Mouse (Mus musculus) heart, embryonic 13.5 days (tissue): ENCODE measurements around the gene Tm9sf4. TPM values are rescaled to one million over a fixed set of nuclear protein-coding genes. Genes with fewer than 3 reads are reported as not detected.

Experiments used
- ATAC-seq: fragments of 200-750 bp; cut with Nextera tagmentation; 2 replicates; pipeline ENCODE4 v1.8.0; 2017; ENCODE audit warnings: moderate TSS enrichment; ENCODE audit not compliant: insufficient number of reproducible peaks, low FRiP score, low TSS enrichment; ENCODE audit errors: extremely low read depth
- H3K27ac ChIP-seq: fragments of 300-500 bp; sonication (generic); replicated peaks from 2 replicates; pipeline ENCODE4 v1.5.1; 2015; ENCODE audit warnings: moderate library complexity, mild to moderate bottlenecking, inconsistent platforms
- H3K27me3 ChIP-seq: fragments of 300-500 bp; sonication (generic); replicated peaks from 2 replicates; pipeline ENCODE4 v1.6.1; 2015; ENCODE audit warnings: mild to moderate bottlenecking, inconsistent platforms
- H3K36me3 ChIP-seq: fragments of 300-500 bp; sonication (generic); 2 replicates; pipeline ENCODE4 v1.6.1; 2015; ENCODE audit warnings: mild to moderate bottlenecking, inconsistent platforms
- H3K4me1 ChIP-seq: fragments of 300-500 bp; sonication (generic); 2 replicates; pipeline ENCODE4 v1.6.1; 2015; ENCODE audit warnings: inconsistent platforms
- H3K4me2 ChIP-seq: fragments of 300-500 bp; sonication (generic); 2 replicates; pipeline ENCODE4 v1.6.1; 2015; ENCODE audit warnings: inconsistent platforms, mild to moderate bottlenecking, moderate library complexity
- H3K4me3 ChIP-seq: fragments of 300-500 bp; sonication (generic); 2 replicates; pipeline ENCODE4 v1.5.1; 2015; ENCODE audit warnings: moderate library complexity, mild to moderate bottlenecking, inconsistent platforms
- H3K9ac ChIP-seq: fragments of 300-500 bp; sonication (generic); 2 replicates; pipeline ENCODE4 v1.6.1; 2015; ENCODE audit warnings: inconsistent platforms, mild to moderate bottlenecking, moderate library complexity
- H3K9me3 ChIP-seq: fragments of 300-500 bp; sonication (generic); 2 replicates; pipeline ENCODE4 v1.6.1; 2016; ENCODE audit warnings: inconsistent platforms
- WGBS: fragments of 180-500 bp; shearing (Covaris S2); methylation state at CpG from one replicate; pipeline ENCODE4 v1.1.7; 2015; ENCODE audit warnings: mixed read lengths; 5-methylcytosine and 5-hydroxymethylcytosine counted together
- polyA plus RNA-seq: library from polyadenylated mRNA; unstranded; fragments of >200 nt; fragmentation: Nextera tagmentation; extraction: Ambion mirVana; gene quantifications from 2 replicates; pipeline ENCODE4 v1.2.1, GENCODE M21; 2015

The Tm9sf4 gene
- polyA plus RNA-seq, 1 experiment from 2014 or later: 59.0 TPM

DNA sequence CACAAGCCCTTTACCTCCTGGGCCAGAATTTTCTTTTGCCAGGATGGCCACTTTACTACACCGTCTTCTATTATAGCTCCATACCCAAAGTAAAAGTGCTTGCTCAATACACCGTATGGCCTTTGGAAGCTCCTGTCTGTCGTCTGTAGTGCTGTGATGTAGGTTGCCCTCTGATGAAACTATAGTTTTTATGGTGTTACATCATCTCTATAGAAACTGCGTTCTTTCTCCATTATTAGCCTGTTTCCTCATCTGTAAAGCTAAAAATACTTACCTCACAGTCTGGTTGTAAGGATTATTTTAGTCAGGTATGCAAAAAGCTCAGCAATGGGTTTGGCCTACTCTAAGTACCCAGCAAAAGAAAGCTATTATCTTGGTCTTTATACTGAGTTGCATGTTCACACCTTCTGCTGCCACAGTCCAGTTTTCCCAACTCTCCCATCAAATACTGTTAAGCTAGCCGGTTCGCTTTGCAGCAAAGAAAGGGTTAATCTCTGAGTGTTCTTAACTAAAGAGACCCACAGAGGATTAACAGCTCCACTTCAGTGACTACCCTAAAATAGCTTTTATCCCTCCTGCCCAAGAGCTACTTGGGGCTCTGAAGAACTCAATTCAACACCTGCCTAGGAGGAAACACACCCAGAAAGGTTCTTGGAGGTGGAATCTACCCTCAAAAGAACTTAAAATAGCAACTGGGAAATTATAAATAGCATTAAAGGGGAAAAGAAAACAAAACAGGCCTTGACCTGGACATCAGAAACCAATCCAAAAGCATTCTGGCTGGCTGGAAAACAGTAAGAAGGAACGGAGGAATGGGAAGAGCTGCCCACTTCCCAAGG lies 78.1 kb downstream of the Tm9sf4 start:
- Histone ChIP-seq H3K27ac (peak overlapping the region; percentile 97), H3K4me2 (peak overlapping the region; percentile 95), H3K4me3 (peak overlapping the region; percentile 98), H3K4me1 (peaks cover 56% of the 10 kb centered on the region), H3K27me3 (no peaks in the 10 kb centered on the region), H3K9ac (peak overlapping the region; percentile 99), H3K36me3 (peaks cover 34% of the 10 kb centered on the region), H3K9me3 (no peaks in the 10 kb centered on the region)
- no peak for ATAC-seq
- WGBS: 37% methylated on average over 7 of the region's 7 CpGs

DNA sequence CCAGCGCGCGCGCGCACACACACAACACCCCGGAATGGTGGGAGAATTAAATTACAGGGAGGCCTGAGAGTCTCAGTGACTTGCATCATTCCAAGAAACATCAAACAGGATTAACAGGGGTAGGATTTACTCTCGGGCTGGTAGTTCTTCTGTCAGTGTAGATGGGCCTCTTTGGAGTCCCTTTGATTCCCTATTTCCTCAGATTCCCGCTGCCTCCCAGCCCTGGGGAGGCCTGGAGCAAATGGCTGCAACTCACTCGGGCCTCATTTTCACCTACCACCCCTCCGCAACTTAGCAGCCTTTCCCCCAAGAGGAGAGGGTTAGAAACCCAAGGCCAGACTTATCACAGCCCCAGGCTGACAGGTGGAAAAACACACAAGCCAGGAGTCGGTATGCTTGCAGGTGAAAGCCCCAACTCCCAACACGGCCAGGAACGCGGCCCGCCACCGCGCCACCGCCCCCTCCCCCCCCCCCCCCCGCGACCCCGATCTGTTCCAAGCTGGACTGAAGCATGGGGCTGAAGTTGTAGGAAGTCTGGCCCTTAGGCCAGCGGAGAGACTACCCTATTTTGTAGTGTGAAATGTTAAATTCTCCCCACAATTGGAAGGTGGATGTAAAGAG lies 78.9 kb downstream of the Tm9sf4 start:
- Histone ChIP-seq H3K27ac (peak overlapping the region; percentile 97), H3K4me1 (peaks cover 53% of the 10 kb centered on the region), H3K9me3 (no peaks in the 10 kb centered on the region), H3K27me3 (no peaks in the 10 kb centered on the region), H3K36me3 (peaks cover 32% of the 10 kb centered on the region), H3K4me2 (peak overlapping the region; percentile 95), H3K9ac (peak overlapping the region; percentile 99), H3K4me3 (peak overlapping the region; percentile 98)
- ATAC-seq: no peak
- 3% methylated on average over 21 of the region's 22 CpGs for WGBS

DNA sequence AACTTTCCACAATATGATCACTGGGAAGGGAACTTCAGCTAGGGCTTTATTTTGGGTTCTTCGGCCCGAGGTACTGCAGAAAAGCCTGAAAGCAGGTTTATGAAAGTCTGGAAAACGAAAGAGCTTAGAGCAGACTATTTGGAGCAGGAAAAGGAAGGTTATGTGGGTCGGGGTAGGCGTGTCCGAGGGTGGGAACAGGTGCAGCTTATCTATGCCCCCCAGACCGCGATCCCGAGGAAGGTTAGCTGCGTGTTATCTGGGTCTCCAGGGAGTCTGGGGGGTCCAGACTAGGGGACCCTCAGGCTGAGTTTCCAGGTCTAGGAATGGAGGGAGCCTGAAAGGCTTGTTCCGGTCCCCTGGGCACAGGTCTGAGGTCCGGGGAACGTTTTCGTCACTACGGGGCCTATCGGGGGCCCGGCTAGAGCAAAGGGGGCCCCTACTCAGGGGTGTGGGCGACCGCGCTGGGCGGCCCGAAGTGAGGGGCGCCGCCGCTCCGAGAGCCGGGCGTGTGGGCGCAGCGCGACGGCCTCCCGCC lies 79.7 kb downstream of the Tm9sf4 start:
- peak overlapping the region; percentile 99 for H3K9ac ChIP-seq
- peaks cover 53% of the 10 kb centered on the region for H3K4me1 ChIP-seq
- H3K27ac ChIP-seq: peak overlapping the region; percentile 97
- H3K4me3 ChIP-seq: peak overlapping the region; percentile 98
- no peaks in the 10 kb centered on the region for H3K9me3 ChIP-seq
- peaks cover 32% of the 10 kb centered on the region for H3K36me3 ChIP-seq
- H3K4me2 ChIP-seq: peak overlapping the region; percentile 95
- 0% methylated on average over 30 of the region's 33 CpGs for WGBS
- no peaks in the 10 kb centered on the region for H3K27me3 ChIP-seq
- peak; percentile 23 for ATAC-seq

DNA sequence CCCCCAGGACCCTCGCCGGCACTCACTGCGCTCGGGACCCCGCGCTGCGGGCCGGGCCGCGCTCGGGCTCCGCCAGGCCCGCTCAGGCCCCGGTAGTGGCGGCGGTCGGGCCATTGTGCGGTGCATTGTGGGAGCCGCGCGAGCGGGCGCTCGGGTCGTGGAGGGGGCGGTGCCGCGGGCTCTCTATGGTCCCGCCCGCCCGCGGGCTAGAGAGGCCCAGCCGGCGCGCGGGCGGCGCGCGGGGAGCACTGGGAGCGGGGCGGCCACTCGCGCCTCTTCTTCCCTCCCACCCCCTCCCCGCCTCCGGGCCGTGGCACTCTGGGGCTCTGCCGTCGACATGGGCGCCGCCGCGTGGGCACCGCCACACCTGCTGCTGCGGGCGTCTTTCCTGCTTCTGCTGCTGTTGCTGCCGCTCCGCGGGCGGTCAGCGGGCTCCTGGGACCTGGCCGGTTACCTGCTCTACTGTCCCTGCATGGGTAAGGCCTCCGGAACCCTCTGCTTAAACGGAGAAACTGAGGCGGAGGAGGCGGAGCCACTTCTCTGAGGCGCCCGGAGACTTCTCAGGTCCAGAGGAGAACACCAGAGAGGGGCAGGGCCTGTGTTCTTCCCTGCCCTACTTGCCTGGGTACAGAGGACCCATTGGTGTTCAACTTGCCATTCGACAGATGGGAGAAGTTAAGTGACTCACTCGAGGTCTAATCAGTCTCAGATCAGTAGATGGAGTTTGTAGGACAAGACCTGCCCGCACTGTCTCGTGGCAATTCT lies 80.3 kb downstream of the Tm9sf4 start, which contains the start of the genes Plagl2 and Pofut1:
Gene Plagl2, minus strand, starts transcription at position 177 of the 765 bp plus-strand sequence.
Gene Pofut1, plus strand, starts transcription at position 284 of the 765 bp plus-strand sequence.
- H3K36me3 ChIP-seq: peaks cover 36% of the 10 kb centered on the region
- WGBS: under 1% methylated on average over 68 of the region's 72 CpGs
- ATAC-seq: peak; percentile 95
- peak within 1 kb of the TSS; percentile 98 for H3K4me3 ChIP-seq
- H3K4me1 ChIP-seq: peaks cover 48% of the 10 kb centered on the region
- no peaks in the 10 kb centered on the region for H3K27me3 ChIP-seq
- H3K9me3 ChIP-seq: no peaks in the 10 kb centered on the region
- H3K9ac ChIP-seq: peak within 1 kb of the TSS; percentile 99
- H3K27ac ChIP-seq: peak within 1 kb of the TSS; percentile 97
- peak within 1 kb of the TSS; percentile 95 for H3K4me2 ChIP-seq

DNA sequence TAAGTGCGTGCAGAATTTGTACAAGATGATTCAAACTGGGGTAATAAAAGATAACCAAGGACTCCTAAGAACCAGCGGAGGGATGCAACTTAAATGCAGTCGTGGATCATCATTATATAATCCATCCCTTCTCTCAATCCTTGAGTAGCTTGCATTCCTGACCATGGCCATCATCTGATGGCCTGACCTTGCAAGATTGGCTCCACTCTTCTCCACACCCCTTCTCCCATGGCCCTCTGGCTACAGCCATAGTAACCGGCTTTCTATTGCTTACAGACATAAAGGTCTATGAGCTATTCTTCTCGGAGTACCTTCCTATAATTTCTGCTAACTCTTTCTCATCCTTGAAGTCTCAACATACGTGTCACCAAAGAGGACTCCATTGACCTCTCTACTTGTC lies 81.1 kb downstream of the Tm9sf4 start:
- Histone ChIP-seq H3K4me2 (peak overlapping the region; percentile 95), H3K36me3 (peaks cover 38% of the 10 kb centered on the region), H3K4me3 (peak overlapping the region; percentile 98), H3K9ac (peak overlapping the region; percentile 99), H3K27ac (no peak overlapping the region), H3K4me1 (peaks cover 40% of the 10 kb centered on the region), H3K27me3 (no peaks in the 10 kb centered on the region), H3K9me3 (no peaks in the 10 kb centered on the region)
- ATAC-seq: no peak
- WGBS: 62% methylated on average over 6 of the region's 6 CpGs

DNA sequence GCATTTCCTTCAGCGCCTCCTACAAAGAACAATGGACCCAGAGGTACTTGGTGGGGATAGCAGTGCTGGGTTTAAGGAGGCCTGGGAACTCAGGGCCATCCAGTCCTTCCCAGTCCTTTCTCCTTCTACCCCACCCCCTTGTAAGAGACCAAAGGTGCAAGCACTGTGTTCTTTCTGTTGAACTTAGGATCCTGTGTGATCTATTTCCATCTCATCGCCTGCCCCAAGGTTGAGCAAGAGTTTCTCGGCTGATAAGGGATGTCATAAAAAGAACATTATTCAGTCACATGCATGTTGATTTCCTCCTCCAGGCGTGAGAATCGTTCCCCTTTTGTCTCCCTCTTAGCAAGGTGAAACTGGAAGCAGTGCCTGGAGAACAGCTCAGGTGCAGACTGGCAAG lies 88.6 kb downstream of the Tm9sf4 start:
- Histone ChIP-seq H3K4me2 (no peak overlapping the region), H3K9me3 (no peaks in the 10 kb centered on the region), H3K27ac (no peak overlapping the region), H3K36me3 (peaks cover 83% of the 10 kb centered on the region), H3K4me3 (no peak overlapping the region), H3K27me3 (no peaks in the 10 kb centered on the region), H3K9ac (no peak overlapping the region), H3K4me1 (no peaks in the 10 kb centered on the region)
- WGBS: 84% methylated on average over 5 of the region's 5 CpGs
- no peak for ATAC-seq

DNA sequence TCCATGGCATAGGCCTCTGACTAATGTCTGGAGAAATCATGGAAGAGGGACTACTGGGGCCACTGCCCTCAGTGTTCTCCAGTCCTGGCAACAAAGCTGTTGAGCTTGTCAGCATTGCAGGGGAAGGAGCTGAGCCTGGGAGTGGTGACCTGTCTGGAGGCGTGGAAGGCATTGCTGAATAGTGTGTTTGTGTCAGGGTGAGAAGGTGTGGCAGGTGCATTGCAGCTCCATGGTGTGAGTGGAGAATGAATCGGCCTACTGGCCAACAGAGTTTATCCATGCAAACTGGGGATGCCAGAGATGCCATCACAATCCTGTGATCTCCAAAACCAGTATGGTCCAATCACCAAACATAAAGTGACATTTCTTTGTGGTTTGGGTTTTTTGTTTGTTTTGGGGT lies 95.5 kb downstream of the Tm9sf4 start:
- Histone ChIP-seq H3K27ac (no peak overlapping the region), H3K9me3 (no peaks in the 10 kb centered on the region), H3K4me3 (no peak overlapping the region), H3K27me3 (no peaks in the 10 kb centered on the region), H3K4me2 (no peak overlapping the region), H3K9ac (no peak overlapping the region), H3K4me1 (peaks cover 26% of the 10 kb centered on the region), H3K36me3 (peaks cover 50% of the 10 kb centered on the region)
- WGBS: 74% methylated on average over 2 of the region's 2 CpGs
- no peak for ATAC-seq

DNA sequence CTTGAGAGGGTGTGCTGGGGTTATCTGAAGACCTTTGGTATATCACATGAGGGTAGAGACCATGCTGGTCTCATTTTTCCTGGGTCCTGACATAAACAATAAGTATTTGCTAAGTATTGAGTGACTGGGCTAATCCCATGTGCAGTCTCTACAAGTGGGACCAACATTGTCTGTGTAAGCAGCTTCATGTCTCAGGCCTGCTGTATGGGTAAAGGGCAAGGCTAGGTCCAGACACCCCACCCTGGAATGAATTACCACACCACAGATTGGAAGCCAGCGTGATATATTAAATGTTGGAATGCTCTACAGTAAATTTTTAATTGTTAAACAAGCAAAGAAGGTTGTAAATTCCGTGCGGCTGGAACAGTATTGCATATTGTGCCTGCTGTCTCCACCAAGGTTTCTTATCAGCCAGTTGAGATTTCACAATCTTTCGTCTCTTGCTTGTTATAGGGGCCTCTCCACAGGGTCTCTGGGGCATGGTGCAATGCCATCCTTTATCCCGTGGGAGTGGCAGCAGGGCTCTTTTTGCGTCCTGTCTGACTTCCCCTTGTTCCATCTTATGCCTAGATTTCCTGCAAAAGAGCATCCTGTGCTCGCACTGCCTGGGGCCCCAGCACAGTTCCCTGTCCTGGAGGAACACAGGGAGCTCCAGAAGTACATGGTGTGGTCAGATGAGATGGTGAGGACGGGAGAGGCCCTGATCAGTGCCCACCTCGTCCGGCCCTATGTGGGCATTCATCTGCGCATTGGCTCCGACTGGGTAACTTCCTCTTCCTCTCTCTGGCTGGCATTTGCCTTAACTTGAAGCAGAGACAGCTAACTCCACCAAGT lies 98.1 kb downstream of the Tm9sf4 start:
- no peak overlapping the region for H3K27ac ChIP-seq
- 49% methylated on average over 12 of the region's 12 CpGs for WGBS

More for the DNA sequence above, 98.1 kb downstream of the Tm9sf4 start:
- H3K9me3 ChIP-seq: no peaks in the 10 kb centered on the region
- peaks cover 50% of the 10 kb centered on the region for H3K36me3 ChIP-seq
- no peaks in the 10 kb centered on the region for H3K27me3 ChIP-seq
- H3K4me2 ChIP-seq: no peak overlapping the region
- H3K4me3 ChIP-seq: no peak overlapping the region
- H3K4me1 ChIP-seq: peaks cover 26% of the 10 kb centered on the region
- no peak for ATAC-seq
- 0 out of 2 replicates have a peak overlapping the region, but pooled peaks have one; percentile 10 for H3K9ac ChIP-seq
